Mouse (Mus musculus) liver, adult 10 weeks (tissue): Measurements from ENCODE around the gene Map6. TPM values are rescaled to one million over a fixed set of nuclear protein-coding genes. Genes with fewer than 3 reads are reported as not detected.

Experiments used
- polyA plus RNA-seq: library from polyadenylated mRNA; stranded (reverse); fragments of 350-450 nt; fragmentation: Illumina TruSeq; extraction: RNeasy Lipid Tissue Mini Kit (QIAGEN cat#74804); gene quantifications from one replicate; pipeline ENCODE4 v1.2.3, GENCODE M21; 2014; ENCODE audit warnings: low read depth, low replicate concordance

Map6 gene
- not detected for polyA plus RNA-seq

DNA sequence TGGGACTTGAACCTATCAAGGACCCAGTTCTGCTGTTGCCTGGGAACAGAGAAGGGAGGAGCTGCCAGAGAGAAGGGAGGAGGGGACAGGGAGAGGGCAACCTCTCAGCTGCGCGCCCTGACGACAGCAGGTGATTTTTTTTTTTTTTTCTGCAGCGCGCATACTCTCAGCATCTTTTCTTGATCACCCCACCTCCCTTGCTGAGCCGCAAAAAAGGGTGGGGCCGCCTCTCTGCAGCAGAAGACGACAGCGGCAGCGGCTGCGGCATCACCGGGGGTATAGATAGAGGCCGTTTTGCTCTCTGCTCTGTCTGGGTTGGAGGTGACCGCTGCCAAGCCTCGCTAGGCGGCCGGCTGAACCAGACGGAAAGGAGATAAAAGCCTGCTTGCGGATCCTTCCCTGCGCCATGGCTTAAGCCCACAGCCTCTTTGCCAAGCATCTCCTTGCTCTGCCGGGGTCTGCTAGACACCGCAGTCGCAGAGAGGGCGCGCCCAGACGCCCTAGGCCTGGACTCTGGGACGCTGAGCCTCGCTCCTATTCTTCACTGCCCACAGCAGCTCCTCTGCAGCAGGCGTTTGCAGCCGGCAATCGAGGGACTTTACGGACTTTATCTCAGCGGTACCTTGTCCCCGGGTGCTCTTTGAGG, at the start of gene Map6:
TSS of gene Map6 (plus strand) at position 197 of the 646 bp plus-strand sequence.

DNA sequence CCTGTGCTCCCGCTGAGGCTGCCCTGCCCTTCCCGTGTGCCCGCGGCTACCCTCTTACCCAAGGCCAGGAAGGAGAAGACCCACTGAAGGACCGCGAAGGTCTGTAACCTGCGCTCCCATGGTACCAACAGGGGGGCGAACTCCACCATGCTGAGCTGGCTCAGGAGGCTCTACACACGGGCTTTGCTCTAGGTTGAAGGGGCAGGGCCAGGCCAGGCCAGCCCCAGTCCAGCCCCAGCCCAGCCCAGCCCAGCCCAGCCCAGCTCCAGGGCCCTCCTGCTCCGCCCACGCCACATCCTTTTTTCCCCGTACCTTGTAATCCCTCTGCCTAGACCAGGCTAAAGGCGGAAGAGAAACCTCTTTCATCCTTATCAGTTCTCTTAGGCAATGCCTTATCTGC, 28.8 kb upstream of the Map6 start, which contains the start of gene Mogat2:
TSS of gene Mogat2 (minus strand) at position 203 of the 400 bp plus-strand sequence.

DNA sequence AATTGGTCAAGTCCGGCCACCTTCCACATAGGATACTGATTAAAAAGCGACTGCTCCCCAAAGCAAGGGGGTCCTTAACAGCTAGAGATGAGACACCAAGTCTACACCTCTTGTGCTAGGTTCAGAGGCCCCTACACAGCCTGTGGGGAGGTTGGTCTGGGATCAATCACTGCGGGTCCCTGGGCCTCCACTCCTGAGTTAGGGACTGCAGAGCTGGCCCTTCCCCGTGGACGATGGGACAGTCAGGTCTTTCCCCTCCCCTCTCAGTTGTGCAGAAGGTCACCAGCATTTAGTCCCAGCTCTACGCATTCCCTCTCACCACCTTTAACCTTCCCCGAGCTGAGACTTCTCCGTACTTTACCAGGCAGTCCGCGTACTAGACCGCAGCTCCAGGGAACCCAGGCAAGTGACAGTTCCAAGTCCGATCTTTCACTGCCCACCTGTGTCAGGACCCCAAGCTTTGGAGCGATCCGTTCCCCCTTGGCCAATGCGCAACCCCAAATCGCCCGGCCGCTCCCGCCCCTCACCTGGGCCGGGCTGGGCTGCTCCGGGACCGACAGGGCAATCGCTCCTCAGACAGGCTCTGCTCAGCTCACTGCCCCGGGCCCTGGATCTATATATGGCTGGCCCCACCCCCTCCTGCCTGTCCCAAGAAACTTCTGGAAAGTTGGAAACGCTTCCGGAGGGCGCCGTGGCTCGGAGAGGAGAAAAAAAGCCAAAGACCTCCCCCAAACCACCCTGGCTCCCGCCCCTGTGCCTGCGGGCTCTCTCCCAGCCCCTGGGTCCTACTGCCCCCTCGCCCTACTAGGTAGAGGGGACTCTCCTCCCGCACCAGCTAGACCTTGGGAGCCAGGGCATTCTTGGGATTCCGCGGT, 85.5 kb downstream of the Map6 start, which contains the start of gene Serpinh1:
TSS of gene Serpinh1 (minus strand) at position 714 of the 875 bp plus-strand sequence.

DNA sequence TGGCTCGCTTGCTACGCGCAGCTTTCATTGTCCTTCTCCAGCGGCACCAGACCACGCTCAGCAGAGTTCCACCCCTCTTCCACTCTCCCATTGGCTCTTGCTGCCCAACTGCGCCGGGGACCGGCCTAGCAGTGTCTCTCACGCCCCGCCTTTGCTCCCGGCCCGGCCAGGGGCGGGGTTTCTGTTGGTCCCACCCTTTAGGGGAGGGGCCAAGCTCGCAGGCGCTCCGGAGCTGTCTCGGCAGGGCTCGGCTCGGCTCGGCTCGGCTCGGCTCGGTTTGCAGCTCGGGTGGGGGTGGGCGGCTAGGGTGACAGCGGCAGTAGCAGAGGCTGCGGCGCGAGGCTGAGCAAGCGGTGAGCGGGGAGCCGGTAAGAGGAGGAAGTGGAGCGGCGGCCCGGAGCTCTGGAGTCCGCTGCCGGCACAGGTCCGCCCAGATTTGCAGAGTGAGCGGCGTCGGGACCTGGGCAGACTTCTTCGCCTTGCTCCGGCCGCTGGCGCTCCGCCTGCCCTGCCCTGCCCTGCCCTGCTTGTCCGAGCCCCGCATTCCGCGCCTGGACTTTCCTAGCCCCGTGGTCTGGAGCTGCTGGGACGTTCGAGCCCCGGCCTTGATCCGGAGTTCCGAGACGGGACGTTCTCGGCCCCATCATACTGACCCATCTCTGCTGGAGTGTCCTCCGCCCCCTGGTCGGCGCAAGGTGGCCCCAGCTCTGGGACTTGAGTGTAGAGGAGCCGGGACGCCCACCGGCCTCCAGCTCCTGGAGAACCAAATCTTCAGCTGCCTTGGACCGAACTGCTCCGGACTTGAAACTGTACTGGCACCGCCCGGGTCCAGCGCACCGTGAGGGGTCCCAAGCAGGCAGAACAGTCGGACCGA, 114.2 kb downstream of the Map6 start, which contains the start of gene Gdpd5:
TSS of gene Gdpd5 (plus strand) at position 201 of the 874 bp plus-strand sequence.

Other genes with a start within 250 kb of the Map6 start
- 10.6 TPM for gene Uvrag, start 126.3 kb upstream of the Map6 start, polyA plus RNA-seq
- gene Dgat2, start 84.7 kb upstream of the Map6 start, polyA plus RNA-seq, result 76.7 TPM
- gene Mogat2, start 28.8 kb upstream of the Map6 start, polyA plus RNA-seq, result not detected
- gene Serpinh1, start 85.8 kb downstream of the Map6 start, polyA plus RNA-seq, result 3.9 TPM
- gene Gdpd5, start 114.0 kb downstream of the Map6 start, polyA plus RNA-seq, result not detected
- not detected for gene Klhl35, start 198.6 kb downstream of the Map6 start, polyA plus RNA-seq
- gene Rps3, start 216.3 kb downstream of the Map6 start, polyA plus RNA-seq, result 340 TPM